Mouse (Mus musculus) lung, adult 2 months (tissue): ENCODE measurements around the gene Snu13. TPM values are rescaled to one million over a fixed set of nuclear protein-coding genes. Genes with fewer than 3 reads are reported as not detected.

Experiments
- DNase-seq: peaks from one replicate; pipeline ENCODE4 v3.0.0; 2022
- H3K4me1 ChIP-seq: fragments of 200-500 bp; 2 replicates; pipeline ENCODE4 v1.6.1; 2011; ENCODE audit warnings: low read length; ENCODE audit not compliant: control insufficient read depth, insufficient read depth
- H3K4me3 ChIP-seq: fragments of 200-500 bp; replicated peaks from 2 replicates; pipeline ENCODE3; 2011; ENCODE audit warnings: low read depth, mild to moderate bottlenecking, control low read depth, low read length; ENCODE audit errors: extremely low read depth
- CTCF ChIP-seq: fragments of 200-500 bp; IDR thresholded peaks from 2 replicates; pipeline ENCODE4 v1.5.1; 2011; ENCODE audit warnings: mild to moderate bottlenecking, low read length, control low read depth; ENCODE audit not compliant: insufficient read depth
- POLR2A ChIP-seq: fragments of 200-500 bp; IDR thresholded peaks from 2 replicates; pipeline ENCODE4 v1.6.1; 2011; ENCODE audit warnings: low read depth, mild to moderate bottlenecking, control low read depth, low read length, borderline replicate concordance; ENCODE audit errors: extremely low read depth
- WGBS: fragments of 180-500 bp; shearing (Covaris S2); methylation state at CpG from one replicate; pipeline ENCODE4 v1.1.7; 2018; 5-methylcytosine and 5-hydroxymethylcytosine counted together
- polyA plus RNA-seq: library from polyadenylated mRNA; depleted of rRNA; stranded (reverse); fragments of >200 nt; gene quantifications from 2 replicates; pipeline ENCODE4 v1.2.3, GENCODE M21; 2012

Snu13 gene
- polyA plus RNA-seq, 1 experiment: 56.6 TPM

DNA sequence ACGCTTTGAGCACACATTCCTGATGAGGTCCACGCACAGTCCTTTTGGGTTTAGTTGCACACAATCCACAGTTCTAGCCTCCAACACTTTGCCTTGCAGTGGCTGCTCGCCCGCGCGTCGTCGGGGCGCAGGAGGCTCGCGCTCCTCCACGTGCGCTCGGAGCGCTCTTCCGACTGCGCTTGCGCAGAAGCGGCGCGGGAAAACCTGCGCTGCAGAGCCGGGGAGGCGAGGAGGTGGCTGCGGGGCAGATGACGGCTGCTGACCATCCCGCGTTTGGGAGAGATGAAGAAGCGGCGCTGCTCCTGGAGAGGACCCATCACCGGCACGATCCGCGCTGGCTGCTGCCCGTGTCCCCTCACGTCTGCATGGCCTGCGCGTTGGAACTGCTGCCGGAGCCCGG is 22.5 kb upstream of the Snu13 start, which contains the start of gene Mei1:
TSS of gene Mei1 (plus strand) at position 99 of the 400 bp plus-strand sequence.
- Histone ChIP-seq H3K4me3 (no peak within 1 kb of the TSS), H3K4me1 (no peaks in the 10 kb centered on the region)
- WGBS: 18% methylated on average over 40 of the region's 40 CpGs

DNA sequence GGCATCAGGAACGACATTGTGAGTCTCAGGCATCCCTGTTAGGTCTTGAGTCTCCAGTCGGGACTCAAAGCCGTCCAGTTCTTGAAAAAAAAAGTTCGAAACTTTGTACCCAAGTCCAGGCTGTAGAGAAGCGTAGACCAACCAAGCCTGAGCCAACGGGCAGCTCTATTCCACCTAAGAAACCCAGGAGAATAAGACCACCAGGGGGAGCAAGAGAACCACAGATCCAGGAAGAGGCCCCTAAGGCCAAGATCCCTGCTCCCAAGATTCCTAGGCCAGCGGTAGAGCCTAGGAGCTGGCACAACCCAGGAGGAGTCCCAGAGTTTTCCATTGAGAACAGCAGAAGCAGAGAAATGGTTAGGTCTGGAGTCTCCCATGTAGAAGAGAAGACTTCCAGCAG is 18.1 kb upstream of the Snu13 start:
- DNase-seq: peak; percentile 36
- 8% methylated on average over 7 of the region's 7 CpGs for WGBS
- Histone ChIP-seq H3K4me1 (no peaks in the 10 kb centered on the region), H3K4me3 (no peak overlapping the region)
- TF ChIP-seq POLR2A: no peak
- peak; percentile 66 for TF ChIP-seq CTCF

More for the DNA sequence above, 22.5 kb upstream of the Snu13 start, which contains the start of gene Mei1:
- no peak for DNase-seq
- no peak for TF ChIP-seq CTCF
- TF ChIP-seq POLR2A: no peak

DNA sequence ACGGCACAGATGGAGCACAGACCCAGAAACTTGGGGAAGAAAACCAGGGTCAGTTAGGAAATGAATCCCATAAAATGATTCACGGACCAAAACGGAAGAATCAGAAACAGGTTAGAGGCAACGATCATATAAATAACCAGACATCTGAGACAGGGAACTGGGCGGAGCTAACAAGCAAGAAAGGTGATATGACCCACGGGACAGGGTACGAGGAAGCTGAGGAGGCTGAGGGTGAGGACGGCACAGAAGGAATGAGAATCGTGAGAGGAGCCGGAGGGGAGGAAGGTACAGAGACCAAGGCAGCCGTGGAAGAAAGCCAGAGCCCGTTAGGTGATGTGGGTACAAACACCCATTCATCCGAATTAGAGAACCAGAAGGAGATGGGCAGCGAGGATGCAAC is 16.5 kb upstream of the Snu13 start:
- H3K4me3 ChIP-seq: no peak overlapping the region
- 58% methylated on average over 14 of the region's 14 CpGs for WGBS

DNA sequence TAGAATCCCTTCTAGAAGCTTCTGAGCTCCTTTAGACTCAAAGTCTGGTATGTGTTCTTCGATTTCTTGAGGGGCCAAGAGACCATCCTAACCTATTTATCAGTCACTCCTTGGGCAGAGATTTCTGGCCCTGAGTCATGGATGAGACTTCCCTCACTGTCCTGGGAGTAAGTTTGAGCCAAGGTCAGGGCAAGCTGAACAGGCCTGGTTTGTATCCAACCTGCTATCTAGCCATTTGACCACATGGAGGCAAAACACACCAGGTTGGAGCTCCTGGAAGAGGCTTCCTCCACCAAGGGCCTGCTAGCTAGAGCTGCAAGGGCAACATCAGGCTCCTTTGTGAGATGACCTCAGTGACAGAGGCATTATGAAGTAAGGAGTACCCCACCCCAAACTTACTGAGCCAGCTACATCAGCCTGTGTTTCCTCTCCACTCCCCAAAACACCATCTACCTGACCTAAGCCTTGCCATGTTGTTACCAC is 11.4 kb upstream of the Snu13 start, which contains the start of gene 4930407I10Rik:
TSS of gene 4930407I10Rik (plus strand) at position 433 of the 483 bp plus-strand sequence.
- WGBS: 69% methylated on average over 1 of the region's 1 CpGs
- no peaks in the 10 kb centered on the region for H3K4me1 ChIP-seq
- no peak for DNase-seq
- H3K4me3 ChIP-seq: no peak within 1 kb of the TSS
- no peak for TF ChIP-seq POLR2A
- no peak for TF ChIP-seq CTCF

More for the DNA sequence above, 16.5 kb upstream of the Snu13 start:
- TF ChIP-seq CTCF (no peak), POLR2A (no peak)
- H3K4me1 ChIP-seq: no peaks in the 10 kb centered on the region
- no peak for DNase-seq

DNA sequence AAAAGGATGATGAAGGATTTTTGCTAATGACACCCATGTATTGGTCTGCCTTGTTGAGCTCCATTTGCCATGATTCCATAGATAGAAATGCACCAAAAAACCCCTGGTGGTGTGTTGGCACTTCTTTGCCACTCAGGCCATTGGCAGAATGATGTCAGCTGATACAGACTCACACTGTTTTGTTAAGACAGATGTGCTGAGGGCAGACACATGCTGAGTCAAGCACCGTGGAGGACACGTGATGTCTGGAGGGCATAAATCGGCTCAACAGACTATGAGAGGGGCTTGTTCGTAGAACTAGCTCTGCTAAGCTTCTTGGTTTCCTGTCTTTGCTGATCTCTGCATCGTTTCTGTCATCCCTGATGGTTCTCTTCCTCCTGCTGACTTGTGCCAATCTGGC is 5.1 kb upstream of the Snu13 start:
- Histone ChIP-seq H3K4me3 (no peak overlapping the region), H3K4me1 (no peaks in the 10 kb centered on the region)
- DNase-seq: no peak
- WGBS: 76% methylated on average over 5 of the region's 5 CpGs
- no peak for TF ChIP-seq POLR2A
- TF ChIP-seq CTCF: no peak

DNA sequence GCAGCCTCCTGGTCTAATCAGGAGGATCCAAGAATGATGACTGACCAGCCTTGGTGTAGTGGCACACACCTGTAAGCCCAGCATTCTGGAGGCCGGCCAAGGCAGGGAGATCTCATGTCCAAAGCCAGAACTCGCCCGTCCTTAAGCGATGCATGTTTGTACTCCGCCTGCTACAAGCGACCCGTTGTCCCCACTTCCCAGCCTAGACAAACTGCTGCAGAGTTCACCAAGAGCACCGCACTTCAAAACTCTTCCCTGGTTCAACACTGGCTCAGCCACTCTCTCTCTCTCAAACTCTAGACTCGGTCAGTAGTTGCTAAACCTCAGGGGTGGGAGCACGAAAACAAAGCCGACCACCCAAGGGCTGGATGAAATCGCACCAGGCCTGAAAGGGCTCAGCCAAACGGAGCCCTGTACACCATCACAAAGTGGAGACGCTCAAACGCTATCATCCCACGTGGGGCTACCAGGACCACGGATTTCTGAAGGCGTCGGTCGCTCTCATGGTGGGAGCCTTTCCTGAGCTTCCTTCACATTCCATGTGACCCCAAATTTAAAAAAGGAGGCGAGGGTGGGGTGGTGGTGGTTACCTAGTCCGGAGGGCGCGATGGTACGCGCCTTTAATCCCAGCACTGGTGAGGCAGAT is 1.0 kb downstream of the Snu13 start:
- peak; percentile 10 for DNase-seq
- WGBS: 1% methylated on average over 26 of the region's 26 CpGs
- TF ChIP-seq CTCF (no peak), POLR2A (no peak)
- Histone ChIP-seq H3K4me3 (peak overlapping the region; percentile 85), H3K4me1 (peaks cover 6% of the 10 kb centered on the region)

DNA sequence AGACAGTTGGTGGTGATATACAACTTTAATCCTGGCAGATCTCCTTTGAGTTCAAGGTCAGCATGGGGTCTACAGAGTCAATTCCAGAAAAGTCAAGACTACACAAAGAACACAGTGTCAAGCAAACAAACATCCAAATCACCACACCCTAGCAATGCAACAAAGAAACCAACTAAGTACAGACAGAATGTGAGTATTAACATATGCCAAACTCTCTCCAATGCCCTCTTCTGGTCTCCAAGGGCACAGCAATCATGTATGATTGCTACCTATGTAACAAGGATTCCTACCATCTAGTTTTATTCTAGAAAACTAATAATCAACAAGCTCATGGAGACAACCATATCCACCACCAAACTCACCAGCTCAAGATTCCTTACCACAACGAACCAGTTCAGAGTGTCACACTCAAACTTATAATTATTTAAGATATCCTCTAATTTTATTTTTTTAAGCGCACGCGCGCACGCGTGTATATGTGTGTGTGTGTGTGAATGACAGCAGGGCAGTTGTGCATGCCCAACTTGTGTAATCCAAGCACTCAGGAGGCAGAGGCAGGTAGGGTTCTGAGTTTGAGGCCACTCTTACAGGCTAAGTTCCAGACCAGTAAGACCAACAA is 3.1 kb downstream of the Snu13 start:
- H3K4me1 ChIP-seq: peaks cover 6% of the 10 kb centered on the region
- no peak overlapping the region for H3K4me3 ChIP-seq
- no peak for DNase-seq
- 96% methylated on average over 7 of the region's 7 CpGs for WGBS
- TF ChIP-seq POLR2A (no peak), CTCF (no peak)

DNA sequence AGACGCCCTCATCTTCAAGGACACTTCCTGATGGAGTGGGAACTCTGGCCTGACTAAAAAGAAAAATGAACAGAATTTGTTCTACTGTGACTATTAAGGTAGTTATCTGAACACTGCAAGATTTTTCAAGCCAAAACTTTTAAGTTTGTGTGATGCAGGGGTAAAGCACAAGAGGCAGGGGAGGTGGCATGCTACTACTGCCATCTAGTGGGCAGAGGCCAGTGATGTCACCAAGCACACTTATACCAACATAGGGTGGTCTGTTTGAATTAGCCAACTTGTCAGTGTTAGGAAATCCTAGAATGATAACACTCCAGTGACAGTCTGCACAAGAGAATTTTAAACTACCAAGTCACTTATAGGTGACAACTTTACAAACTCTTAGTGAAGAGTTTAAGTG is 6.7 kb downstream of the Snu13 start:
- 98% methylated on average over 1 of the region's 1 CpGs for WGBS
- Histone ChIP-seq H3K4me3 (no peak overlapping the region), H3K4me1 (no peaks in the 10 kb centered on the region; the same call in 1 of the 2 replicates)
- TF ChIP-seq POLR2A: no peak
- peak; percentile 89 for TF ChIP-seq CTCF
- DNase-seq: no peak

DNA sequence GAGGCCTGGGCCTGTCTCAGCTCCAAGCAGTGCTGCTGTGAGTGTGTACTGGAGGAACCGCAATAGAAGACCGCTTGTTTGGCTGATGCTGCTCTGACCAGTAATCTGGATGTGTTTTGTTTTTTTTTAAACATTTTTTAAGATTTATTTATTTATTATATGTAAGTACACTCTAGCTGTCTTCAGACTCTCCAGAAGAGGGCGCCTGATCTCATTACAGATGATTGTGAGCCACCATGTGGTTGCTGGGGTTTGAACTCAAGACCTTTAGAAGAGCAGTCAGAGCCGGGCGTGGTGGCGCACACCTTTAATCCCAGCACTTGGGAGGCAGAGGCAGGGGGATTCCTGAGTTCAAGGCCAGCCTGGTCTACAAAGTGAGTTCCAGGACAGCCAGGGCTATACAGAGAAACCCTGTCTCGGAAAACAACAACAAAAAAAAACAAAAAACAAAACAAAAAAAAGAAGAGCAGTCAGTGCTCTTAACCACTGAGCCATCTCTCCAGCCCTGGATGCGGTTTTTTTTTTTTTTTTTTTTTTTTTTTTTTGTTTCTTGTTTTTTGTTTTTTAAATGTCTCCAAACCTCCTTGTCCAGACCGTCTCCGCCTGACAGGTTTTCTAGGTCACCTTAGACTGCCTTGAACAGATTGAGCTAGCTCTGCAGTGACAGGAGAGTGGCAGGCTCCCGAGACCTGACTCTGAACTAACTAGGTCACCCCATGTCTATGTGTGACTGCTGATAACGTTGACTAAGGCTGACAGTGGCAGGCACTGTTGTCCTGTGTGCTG is 11.3 kb downstream of the Snu13 start:
- no peak for DNase-seq
- Histone ChIP-seq H3K4me3 (no peak overlapping the region), H3K4me1 (no peaks in the 10 kb centered on the region)
- TF ChIP-seq CTCF (no peak), POLR2A (no peak)
- WGBS: 80% methylated on average over 12 of the region's 12 CpGs

DNA sequence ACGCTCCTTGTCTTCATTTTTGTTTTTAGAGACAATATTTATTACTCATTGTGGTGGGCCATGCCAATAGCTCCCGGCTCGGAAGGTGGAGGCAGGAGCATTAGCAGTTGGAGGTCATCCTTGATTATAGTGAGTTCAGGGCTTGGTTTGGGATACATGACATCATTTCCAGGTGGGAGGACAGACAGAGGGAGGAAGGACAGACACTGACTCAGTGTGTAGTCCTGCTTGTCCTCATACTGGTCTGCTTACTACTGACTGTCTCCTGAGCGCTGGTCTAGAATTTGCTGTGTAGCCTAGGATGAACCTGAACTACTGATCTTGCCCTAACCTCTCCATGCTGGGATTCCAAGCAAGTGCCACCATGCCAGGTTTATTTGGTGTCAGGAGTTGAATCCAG is 13.6 kb downstream of the Snu13 start, which contains the start of gene Desi1:
TSS of gene Desi1 (minus strand) at position 101 of the 400 bp plus-strand sequence.
- no peaks in the 10 kb centered on the region for H3K4me1 ChIP-seq
- H3K4me3 ChIP-seq: no peak within 1 kb of the TSS
- 86% methylated on average over 4 of the region's 4 CpGs for WGBS
- TF ChIP-seq POLR2A (no peak), CTCF (no peak)
- no peak for DNase-seq
